In genomic region chr4:134287575-134288025, GRCm38 (mm10) we compare ENCODE assay signal across 7 mouse cellular contexts. TPM values are rescaled to one million over a fixed set of nuclear protein-coding genes. Genes with fewer than 3 reads are reported as not detected.
DNase-seq lines count a peak whose midpoint lies in the region; ATAC-seq and TF ChIP-seq lines count a peak whose summit lies in the region.

TSS of gene Pdik1l (minus strand) at chr4:134287895.

- H3K27ac ChIP-seq in cortical plate, adult 2 months (ENCODE audit: insufficient read depth, low read length) = peak within 1 kb of the TSS; percentile 98
- H3K27ac ChIP-seq in intestine, embryonic 14.5 days (ENCODE audit: low read depth) = peak within 1 kb of the TSS; percentile 99

- DNase-seq in adrenal gland, adult 18-20 months (ENCODE audit: low spot score in 2 of 2) = peak; percentile 62 to 63
- DNase-seq in gastrocnemius, postnatal 10 days = peak; percentile 64
- peak; percentile 91 for DNase-seq in intestine, embryonic 14.5 days (ENCODE audit: low spot score)
- peak; percentile 75 to 78 for DNase-seq in left cerebral cortex, postnatal 25 days (ENCODE audit: low spot score in 2 of 2)
- peak; percentile 92 for DNase-seq in mesoderm, embryonic 11.5 days (ENCODE audit: low read depth, low spot score)
- peak; percentile 46 for DNase-seq in skeletal muscle tissue, adult 2 months (ENCODE audit: low read depth, low spot score)

- H3K4me2 ChIP-seq in intestine, embryonic 14.5 days (ENCODE audit: low read length) = peak within 1 kb of the TSS; percentile 89

- H3K4me3 ChIP-seq in cortical plate, adult 2 months (ENCODE audit: insufficient read depth, low read length) = peak within 1 kb of the TSS; percentile 72
- H3K4me3 ChIP-seq in intestine, embryonic 14.5 days (ENCODE audit: low read depth, low read length) = peak within 1 kb of the TSS; percentile 97

- H3K9me3 ChIP-seq in intestine, embryonic 14.5 days (ENCODE audit: control insufficient read depth, low read length) = no peaks in the 10 kb centered on the region

- H3K9ac ChIP-seq in intestine, embryonic 14.5 days (ENCODE audit: low read length) = peak within 1 kb of the TSS; percentile 97

- intact Hi-C loops in left cerebral cortex, postnatal 25 days (cut with DNase I) = loop anchor here (1.0 to 10.0 kb wide), 2 partner anchors 100 to 197 kb away; partner anchors contain the start of gene Cep85

- under 1% methylated on average over 40 of the region's 43 CpGs for WGBS in intestine, embryonic 14.5 days

- no peak for TF ChIP-seq CTCF in cortical plate, adult 2 months (IDR thresholded peaks at IDR 0.05; ENCODE audit: extremely low read depth, insufficient read depth, low read length)

- H3K36me3 ChIP-seq in intestine, embryonic 14.5 days (ENCODE audit: control insufficient read depth, insufficient read depth, low read length) = peaks cover 21% of the 10 kb centered on the region

- H3K4me1 ChIP-seq in cortical plate, adult 2 months (ENCODE audit: control insufficient read depth, insufficient read depth, low read length) = peaks cover 4% of the 10 kb centered on the region
- H3K4me1 ChIP-seq in intestine, embryonic 14.5 days (replicated peaks; ENCODE audit: control insufficient read depth, insufficient read depth, low read length) = peaks cover 23% of the 10 kb centered on the region

- ATAC-seq in intestine, embryonic 14.5 days (replicated peaks; ENCODE audit: low FRiP score, low TSS enrichment, low read depth) = peak; percentile 83

- TF ChIP-seq POLR2A in cortical plate, adult 2 months (IDR thresholded peaks at IDR 0.05; ENCODE audit: extremely low read depth, insufficient read depth, low read length) = 0 out of 2 replicates have a peak, but pooled peaks have one; percentile 23

- no peaks in the 10 kb centered on the region for H3K27me3 ChIP-seq in intestine, embryonic 14.5 days (replicated peaks; ENCODE audit: control insufficient read depth, insufficient read depth, low read length)

RNA-seq across cellular contexts. Expression of gene Pdik1l, which starts in this region (rescaled TPM):
- total RNA-seq in adrenal gland, adult 18-20 months (2021) = 10 to 100 TPM; 14.0 to 22.5 TPM
- 8.9 and 9.1 TPM in 2 replicates for polyA plus RNA-seq in cortical plate, adult 2 months (2012; rRNA removed)
- total RNA-seq in gastrocnemius, postnatal 10 days (2021) = 1 to 10 TPM; 5.8 to 8.4 TPM
- polyA plus RNA-seq in intestine, embryonic 14.5 days (2014; fragmentation: Nextera tagmentation; extraction: Ambion mirVana) = 18.4 and 20.5 TPM in 2 replicates
- total RNA-seq in left cerebral cortex, postnatal 25 days (2021) = 10 to 100 TPM; 18.6 to 19.8 TPM

Comparison
In these comparisons a context has a peak if more than half of its experiments do, and no peak if none do; other contexts are left out.
1. Peak in every context shown above with its lines: DNase-seq, ATAC-seq, H3K4me3 ChIP-seq and H3K27ac ChIP-seq.